12 mouse cellular contexts compared by ENCODE assay signal in the genomic region with DNA sequence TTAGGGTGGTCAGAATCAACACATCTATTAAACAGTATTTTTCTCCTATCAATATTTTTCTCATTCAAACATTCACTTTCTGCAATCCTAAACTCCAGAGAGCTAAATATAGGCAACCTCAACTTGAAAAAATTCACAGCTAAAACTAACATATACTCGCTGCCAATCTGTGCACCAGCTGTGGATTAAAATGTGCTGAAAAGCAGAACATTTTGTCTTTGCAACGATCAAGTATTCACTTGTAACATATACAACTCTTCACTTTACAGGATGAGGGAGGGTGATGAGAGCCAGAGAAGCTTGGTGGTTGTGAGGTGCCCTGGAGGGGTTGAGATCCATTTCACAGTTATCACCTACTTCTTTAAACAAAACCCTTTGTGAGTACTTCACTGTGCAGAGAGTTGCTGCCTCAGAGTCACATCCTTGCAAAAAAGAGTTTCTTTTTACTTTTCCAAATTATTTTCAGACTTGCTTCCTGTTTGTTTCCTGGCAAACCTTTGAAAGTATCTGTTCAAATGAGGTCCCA.
A peak's percentile ranks its signal among the peaks of the same experiment; 100 is the strongest.
DNase-seq lines count a peak whose midpoint lies in the region; ATAC-seq and TF ChIP-seq lines count a peak whose summit lies in the region.
"Had no signal": no experiment of that assay in that cellular context is flagged by ENCODE, and none has a peak within 500 bp of the region (broad histone marks: within the 10 kb centered on the region; RNA-seq: fewer than 3 reads in every experiment).

No protein-coding gene starts in this region.

- H3K9ac ChIP-seq in forebrain, embryonic 14.5 days (ENCODE audit: low read length) = no peak overlapping the region
- H3K9ac ChIP-seq in forebrain, embryonic 12.5 days = no peak overlapping the region
- no peak overlapping the region for H3K9ac ChIP-seq in liver, adult 2 months (ENCODE audit: low read depth, low read length)
- H3K9ac ChIP-seq in liver, embryonic 12.5 days = no peak overlapping the region
- H3K9ac ChIP-seq in midbrain, embryonic 13.5 days (replicated peaks) = no peak overlapping the region
- no peak overlapping the region for H3K9ac ChIP-seq in hindbrain, embryonic 12.5 days

- H3K4me1 ChIP-seq in forebrain, embryonic 14.5 days (ENCODE audit: control insufficient read depth, insufficient read depth, low read length) = no peaks in the 10 kb centered on the region
- no peaks in the 10 kb centered on the region for H3K4me1 ChIP-seq in forebrain, embryonic 12.5 days
- H3K4me1 ChIP-seq in liver, adult 2 months (ENCODE audit: control insufficient read depth, insufficient read depth, low read length) = no peaks in the 10 kb centered on the region
- H3K4me1 ChIP-seq in liver, embryonic 12.5 days = no peaks in the 10 kb centered on the region
- H3K4me1 ChIP-seq in midbrain, embryonic 13.5 days (replicated peaks) = no peaks in the 10 kb centered on the region
- H3K4me1 ChIP-seq in hindbrain, embryonic 12.5 days = no peaks in the 10 kb centered on the region

- ATAC-seq in forebrain, embryonic 14.5 days = no peak
- ATAC-seq in forebrain, embryonic 12.5 days (ENCODE audit: low FRiP score) = no peak
- ATAC-seq in liver, embryonic 12.5 days = no peak
- ATAC-seq in midbrain, embryonic 13.5 days = no peak
- ATAC-seq in hindbrain, embryonic 12.5 days (ENCODE audit: low FRiP score) = no peak
- ATAC-seq: intestine, postnatal 0 days had no signal

- H3K9me3 ChIP-seq in forebrain, embryonic 14.5 days (replicated peaks; ENCODE audit: control insufficient read depth, low read length) = no peaks in the 10 kb centered on the region
- no peaks in the 10 kb centered on the region for H3K9me3 ChIP-seq in forebrain, embryonic 12.5 days
- H3K9me3 ChIP-seq in liver, embryonic 12.5 days (replicated peaks) = no peaks in the 10 kb centered on the region
- H3K9me3 ChIP-seq in midbrain, embryonic 13.5 days = no peaks in the 10 kb centered on the region
- no peaks in the 10 kb centered on the region for H3K9me3 ChIP-seq in hindbrain, embryonic 12.5 days (replicated peaks)

- H3K27me3 ChIP-seq in forebrain, embryonic 14.5 days (replicated peaks; ENCODE audit: control insufficient read depth, insufficient read depth, low read length) = no peaks in the 10 kb centered on the region
- no peaks in the 10 kb centered on the region for H3K27me3 ChIP-seq in forebrain, embryonic 12.5 days
- no peaks in the 10 kb centered on the region for H3K27me3 ChIP-seq in liver, adult 2 months (ENCODE audit: control insufficient read depth, insufficient read depth, low read length)
- H3K27me3 ChIP-seq in liver, embryonic 12.5 days (replicated peaks) = no peaks in the 10 kb centered on the region
- no peaks in the 10 kb centered on the region for H3K27me3 ChIP-seq in midbrain, embryonic 13.5 days
- no peaks in the 10 kb centered on the region for H3K27me3 ChIP-seq in hindbrain, embryonic 12.5 days

- peak; percentile 17 for DNase-seq in forebrain, embryonic 14.5 days (ENCODE audit: low spot score)
- DNase-seq in liver, adult 2 months (ENCODE audit: extremely low read depth, low read depth, low spot score) = peak; percentile 26
- peak; percentile 7 for DNase-seq in layer of hippocampus, postnatal 25 days (ENCODE audit: extremely low spot score in 1 of 2, low spot score in 1 of 2)
- peak; percentile 4 for DNase-seq in skeletal muscle tissue, adult 2 months (ENCODE audit: low read depth, low spot score)
- DNase-seq: heart, postnatal 4 days; thymus, postnatal 4 days had no signal

- TF ChIP-seq POLR2A in liver, adult 2 months (IDR thresholded peaks at IDR 0.05; ENCODE audit: extremely low read depth, insufficient read depth, low read length) = no peak

- no peaks in the 10 kb centered on the region for H3K36me3 ChIP-seq in forebrain, embryonic 14.5 days (ENCODE audit: control insufficient read depth, insufficient read depth, low read length)
- H3K36me3 ChIP-seq in forebrain, embryonic 12.5 days (replicated peaks) = no peaks in the 10 kb centered on the region
- H3K36me3 ChIP-seq in liver, adult 2 months (ENCODE audit: control insufficient read depth, insufficient read depth, low read length) = no peaks in the 10 kb centered on the region
- H3K36me3 ChIP-seq in liver, embryonic 12.5 days = no peaks in the 10 kb centered on the region
- H3K36me3 ChIP-seq in midbrain, embryonic 13.5 days = no peaks in the 10 kb centered on the region
- H3K36me3 ChIP-seq in hindbrain, embryonic 12.5 days = no peaks in the 10 kb centered on the region

- H3K4me2 ChIP-seq in forebrain, embryonic 14.5 days (ENCODE audit: low read length) = no peak overlapping the region
- H3K4me2 ChIP-seq in forebrain, embryonic 12.5 days = no peak overlapping the region
- no peak overlapping the region for H3K4me2 ChIP-seq in liver, embryonic 12.5 days
- no peak overlapping the region for H3K4me2 ChIP-seq in midbrain, embryonic 13.5 days (replicated peaks)
- no peak overlapping the region for H3K4me2 ChIP-seq in hindbrain, embryonic 12.5 days (replicated peaks)

- H3K79me2 ChIP-seq in liver, adult 2 months (ENCODE audit: control insufficient read depth, insufficient read depth, low read length) = no peaks in the 10 kb centered on the region

- no peak overlapping the region for H3K4me3 ChIP-seq in forebrain, embryonic 14.5 days (ENCODE audit: low read depth, low read length)
- H3K4me3 ChIP-seq in forebrain, embryonic 12.5 days (replicated peaks) = no peak overlapping the region
- H3K4me3 ChIP-seq in liver, adult 2 months (ENCODE audit: insufficient read depth, low read depth, low read length) = no peak overlapping the region
- H3K4me3 ChIP-seq in liver, embryonic 12.5 days = no peak overlapping the region
- H3K4me3 ChIP-seq in midbrain, embryonic 13.5 days (replicated peaks) = no peak overlapping the region
- H3K4me3 ChIP-seq in hindbrain, embryonic 12.5 days = no peak overlapping the region
- H3K4me3 ChIP-seq: erythroblast, embryonic 14.5 days had no signal

- WGBS in forebrain, embryonic 14.5 days = 70% methylated on average over 2 of the region's 2 CpGs
- WGBS in forebrain, embryonic 12.5 days = 76% methylated on average over 2 of the region's 2 CpGs
- 62% methylated on average over 2 of the region's 2 CpGs for WGBS in liver, adult 2 months
- 49% methylated on average over 2 of the region's 2 CpGs for WGBS in liver, embryonic 12.5 days (ENCODE audit: insufficient replicate concordance)
- 80% methylated on average over 2 of the region's 2 CpGs for WGBS in midbrain, embryonic 13.5 days
- 68% methylated on average over 2 of the region's 2 CpGs for WGBS in hindbrain, embryonic 12.5 days

- no peak overlapping the region for H3K27ac ChIP-seq in forebrain, embryonic 14.5 days (ENCODE audit: low read depth, low read length)
- no peak overlapping the region for H3K27ac ChIP-seq in forebrain, embryonic 12.5 days
- no peak overlapping the region for H3K27ac ChIP-seq in liver, adult 2 months (replicated peaks; ENCODE audit: insufficient read depth, low read depth, low read length)
- no peak overlapping the region for H3K27ac ChIP-seq in liver, embryonic 12.5 days
- H3K27ac ChIP-seq in midbrain, embryonic 13.5 days = no peak overlapping the region
- H3K27ac ChIP-seq in hindbrain, embryonic 12.5 days = no peak overlapping the region

- TF ChIP-seq CTCF in liver, adult 2 months (IDR thresholded peaks at IDR 0.05; ENCODE audit: low read depth, low read length) = no peak
